Mouse (Mus musculus) urinary bladder, adult 2 months (tissue): ENCODE measurements around the gene Prpf8. TPM values are rescaled to one million over a fixed set of nuclear protein-coding genes. Genes with fewer than 3 reads are reported as not detected.

Experiments used
- DNase-seq: peaks from one replicate; pipeline ENCODE4 v3.0.0; 2022; ENCODE audit warnings: low spot score
- polyA plus RNA-seq: library from polyadenylated mRNA; depleted of rRNA; stranded (reverse); fragments of >200 nt; gene quantifications from 2 replicates; pipeline ENCODE4 v1.2.3, GENCODE M21; 2012

Prpf8 gene
- polyA plus RNA-seq, 1 experiment, result 75.7 TPM

- DNase-seq, result no peak
Observed at GRCm38 (mm10) chr11:75508162-75508561, 21.5 kb downstream of the Prpf8 start.

DNA sequence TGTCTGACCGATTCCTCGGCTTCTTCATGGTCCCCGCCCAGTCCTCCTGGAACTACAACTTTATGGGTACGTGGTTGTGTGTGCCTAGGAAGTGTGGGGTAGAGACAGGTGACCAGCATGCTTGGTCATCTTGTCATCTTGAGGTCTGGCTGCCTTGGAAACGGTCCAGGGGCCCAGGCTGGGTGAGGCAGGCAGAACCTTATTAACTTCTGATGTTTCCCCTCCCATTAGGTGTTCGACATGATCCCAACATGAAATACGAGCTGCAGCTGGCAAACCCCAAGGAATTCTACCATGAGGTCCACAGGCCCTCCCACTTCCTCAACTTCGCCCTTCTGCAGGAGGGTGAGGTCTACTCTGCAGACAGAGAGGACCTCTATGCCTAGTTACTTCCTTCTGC is 22.3 kb downstream of the Prpf8 start:
- DNase-seq, result no peak

DNA sequence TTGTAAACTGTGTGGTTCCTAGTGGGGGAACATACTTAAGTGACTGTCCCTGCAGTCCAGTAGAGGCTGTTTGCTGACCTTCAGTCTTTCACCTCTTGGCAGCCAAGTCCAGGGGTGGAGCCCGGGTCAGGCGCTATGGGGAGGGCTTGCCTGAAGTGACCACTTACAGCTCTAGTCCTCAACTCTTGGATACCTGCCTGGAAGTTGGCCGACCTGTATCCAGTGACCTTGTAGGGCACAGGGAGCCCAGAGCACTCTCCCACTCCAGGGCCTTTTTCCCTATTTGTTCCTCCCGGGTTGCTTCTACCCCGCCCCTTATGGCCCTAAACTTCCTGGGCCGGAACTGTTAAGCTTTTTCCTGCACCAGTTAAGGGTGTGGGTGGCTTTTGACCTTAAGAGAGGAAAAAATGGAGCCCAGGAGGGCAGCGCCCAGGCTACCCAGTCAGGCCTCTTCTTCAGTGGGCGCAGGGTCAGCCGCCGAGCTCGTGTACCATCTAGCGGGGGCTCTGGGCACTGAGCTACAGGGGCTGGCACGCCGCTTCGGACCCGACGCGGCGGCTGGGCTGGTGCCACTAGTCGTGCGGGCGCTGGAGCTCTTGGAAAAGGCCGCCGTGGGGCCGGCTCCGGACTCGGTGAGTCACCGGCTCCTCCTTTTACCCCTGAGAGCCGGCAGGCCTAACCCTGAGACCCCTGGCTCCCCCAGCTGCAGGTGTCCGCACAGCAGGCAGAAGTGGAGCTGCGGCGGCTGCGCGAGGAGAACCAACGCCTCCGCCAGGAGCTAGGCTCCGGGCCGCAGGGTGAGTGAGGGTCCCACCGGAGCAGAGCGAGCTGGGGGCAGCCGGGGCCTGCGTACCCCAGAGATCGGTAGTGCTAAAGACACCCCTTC is 23.4 kb downstream of the Prpf8 start, which contains the start of gene Rilp:
Rilp (plus strand) TSS at position 354 of the 886 bp plus-strand sequence.
- peak; percentile 82 for DNase-seq

DNA sequence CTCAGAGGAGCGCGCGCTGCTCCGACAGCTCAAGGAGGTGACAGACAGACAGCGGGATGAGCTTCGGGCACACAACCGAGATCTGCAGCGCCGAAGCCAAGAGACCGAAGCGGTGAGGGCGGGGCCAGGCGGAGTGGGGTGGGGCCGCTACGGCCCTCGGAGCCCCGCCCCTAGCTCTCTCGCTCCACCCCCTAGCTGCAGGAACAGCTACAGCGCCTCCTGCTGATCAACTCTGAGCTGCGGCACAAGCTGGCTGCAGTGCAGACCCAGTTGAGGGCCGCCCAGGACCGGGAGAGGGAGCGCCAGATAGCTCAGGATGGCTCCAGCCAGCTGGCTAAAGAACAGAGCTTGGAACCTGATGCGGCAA is 24.0 kb downstream of the Prpf8 start:
- no peak for DNase-seq

GRCm38 (mm10) chr11:75511213-75511612 is 24.6 kb downstream of the Prpf8 start:
- no peak for DNase-seq

DNA sequence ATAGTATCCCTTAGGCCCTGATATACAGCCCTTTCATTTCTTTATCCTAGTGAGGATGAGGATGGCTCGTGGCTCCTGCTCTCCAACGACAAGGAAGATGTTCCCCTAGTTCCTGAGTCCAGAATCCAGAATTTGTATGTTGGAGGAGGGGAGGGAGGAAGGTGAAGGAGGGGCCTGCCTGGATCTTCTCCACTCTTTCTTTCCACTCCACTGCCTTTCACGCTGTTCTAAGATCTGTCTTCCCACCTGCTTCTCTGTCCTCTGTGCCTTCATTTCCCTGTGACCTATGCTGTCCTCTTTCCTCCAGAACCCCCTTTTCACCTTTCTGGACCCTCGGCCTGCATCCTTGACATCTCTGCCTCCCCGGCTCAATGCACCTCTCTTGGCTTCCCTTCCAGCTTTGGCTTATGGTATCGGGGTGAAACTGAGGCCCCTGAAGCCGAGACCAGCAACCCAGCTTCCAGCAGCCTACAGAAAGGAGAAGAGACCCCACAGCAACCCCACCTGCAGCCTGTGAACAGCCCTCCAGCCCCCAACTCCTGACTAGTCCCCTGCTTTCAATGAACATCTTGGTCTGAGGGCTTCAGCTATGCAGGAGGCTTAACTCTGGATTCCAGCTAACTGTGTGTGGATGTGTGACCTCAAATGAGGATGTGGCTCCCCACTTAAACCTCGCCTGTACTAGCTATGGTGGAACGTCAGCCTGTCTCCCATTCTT is 25.8 kb downstream of the Prpf8 start:
- no peak for DNase-seq

DNA sequence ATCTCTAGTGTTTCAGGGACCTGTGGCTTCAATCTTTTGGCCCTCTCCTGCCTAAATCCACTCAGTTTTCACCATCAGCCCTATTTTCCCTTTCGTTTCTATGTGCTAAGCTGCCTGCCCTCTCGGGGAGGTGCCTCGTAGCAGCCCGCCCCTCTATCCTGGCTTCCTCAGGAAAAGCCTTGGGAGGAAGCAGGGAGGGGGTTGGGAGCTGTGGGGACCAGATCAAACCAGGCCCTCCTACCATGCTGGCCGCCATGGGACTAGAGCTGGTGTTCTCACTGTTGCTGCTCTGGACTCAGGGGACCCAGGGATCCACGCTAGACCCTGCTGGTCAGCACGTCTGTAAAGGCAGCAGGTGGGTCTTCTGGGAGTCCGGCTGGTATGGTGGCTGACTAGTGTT is 26.7 kb downstream of the Prpf8 start, which contains the start of gene Scarf1:
Scarf1 (plus strand) TSS at position 205 of the 400 bp plus-strand sequence.
- no peak for DNase-seq

DNA sequence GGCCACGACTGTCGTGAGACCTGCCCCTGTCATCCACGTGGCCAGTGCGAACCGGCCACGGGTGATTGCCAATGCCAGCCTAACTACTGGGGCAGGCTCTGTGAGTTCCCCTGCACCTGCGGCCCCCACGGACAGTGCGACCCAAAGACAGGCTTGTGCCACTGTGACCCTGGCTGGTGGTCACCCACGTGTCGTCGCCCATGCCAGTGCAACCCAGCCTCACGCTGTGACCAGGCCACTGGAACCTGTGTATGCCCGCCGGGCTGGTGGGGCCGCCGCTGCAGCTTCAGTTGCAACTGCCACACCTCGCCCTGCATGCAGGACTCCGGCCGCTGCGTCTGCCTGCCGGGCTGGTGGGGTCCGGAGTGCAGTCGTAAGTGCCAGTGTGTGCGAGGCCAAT is 28.6 kb downstream of the Prpf8 start:
- no peak for DNase-seq

GRCm38 (mm10) chr11:75519834-75520633 is 33.4 kb downstream of the Prpf8 start:
- DNase-seq, result no peak

DNA sequence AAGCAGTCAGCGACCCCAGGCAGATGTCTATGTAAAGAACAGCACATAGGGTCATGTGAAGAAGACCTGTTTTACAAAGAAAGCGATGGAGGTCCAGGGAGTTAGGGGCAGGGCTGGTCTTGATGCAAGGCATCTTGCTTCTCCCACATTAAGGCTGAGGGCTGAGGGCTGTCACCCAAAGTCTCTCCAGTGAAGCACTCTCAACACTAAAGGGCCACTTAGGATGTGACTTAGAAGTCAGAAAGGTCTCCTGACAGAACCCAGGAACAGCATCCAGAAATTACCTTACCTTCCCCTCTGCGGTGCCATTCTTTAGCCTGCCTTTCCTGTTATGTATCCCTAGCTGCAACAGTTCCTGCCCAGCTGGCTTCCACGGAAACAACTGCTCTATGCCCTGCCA is 35.0 kb downstream of the Prpf8 start:
- DNase-seq, result no peak

- DNase-seq, result no peak
Observed at GRCm38 (mm10) chr11:75522793-75523192, 36.2 kb downstream of the Prpf8 start.

GRCm38 (mm10) chr11:75525531-75526125 is 39.0 kb downstream of the Prpf8 start:
- no peak for DNase-seq

DNA sequence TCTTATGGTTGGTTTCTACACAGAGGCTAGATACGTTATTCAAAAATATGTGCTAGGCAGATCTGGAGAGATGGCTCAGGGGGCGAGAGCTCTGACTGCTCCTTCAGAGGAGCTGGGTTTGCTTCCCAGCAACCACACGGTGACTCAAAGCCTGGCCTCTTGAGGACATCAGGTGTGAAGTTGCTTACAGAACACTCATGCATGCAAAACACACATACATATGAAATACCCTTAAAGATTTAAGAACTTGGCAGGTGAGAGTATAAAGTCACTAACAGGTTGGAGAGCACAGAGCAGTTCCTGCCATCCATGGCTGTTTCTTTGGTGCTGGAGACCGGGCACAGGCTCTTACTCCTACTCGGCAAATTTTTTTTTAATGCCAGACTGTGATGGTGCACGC is 40.3 kb downstream of the Prpf8 start:
- DNase-seq, result no peak

DNA sequence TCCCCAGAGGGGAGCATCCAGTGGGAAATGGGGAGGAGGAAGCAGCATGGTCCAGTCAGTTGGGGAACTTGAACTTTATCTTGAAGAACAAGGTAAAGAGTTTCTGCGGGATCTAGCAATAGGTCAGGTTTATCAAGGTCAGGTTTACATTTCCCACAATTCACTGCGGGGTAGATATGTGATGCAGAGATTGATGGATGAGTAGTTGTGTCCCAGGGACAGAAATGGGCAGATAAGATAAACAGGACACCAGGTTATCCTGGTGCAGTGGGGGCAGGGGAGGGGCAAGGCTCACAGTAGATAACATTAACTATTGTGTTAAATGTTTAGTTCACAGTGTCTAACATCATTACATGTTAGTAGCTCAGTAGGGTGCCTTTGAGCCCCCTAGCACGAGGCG is 43.2 kb downstream of the Prpf8 start:
- no peak for DNase-seq

DNA sequence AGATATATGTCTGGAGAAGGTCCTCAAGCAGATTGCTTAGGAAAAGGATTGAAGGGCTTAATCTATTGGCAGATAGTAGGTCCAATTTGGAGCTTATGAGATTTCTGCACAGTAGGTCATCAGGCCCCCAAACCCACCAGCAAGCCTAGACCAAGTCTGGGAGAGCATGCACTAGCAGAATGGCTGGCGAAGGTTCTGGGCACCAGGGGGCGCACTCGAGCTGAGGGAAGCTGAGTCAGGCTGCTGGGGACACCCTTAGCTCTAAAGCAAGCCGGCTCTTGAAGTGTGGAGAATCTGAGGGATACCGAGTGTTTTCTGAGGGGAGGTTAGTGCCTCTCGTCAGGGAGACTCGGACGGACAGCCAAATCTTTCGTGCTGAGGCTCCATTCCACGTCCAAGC is 43.7 kb downstream of the Prpf8 start:
- DNase-seq, result peak; percentile 99

- no peak for DNase-seq
Observed at GRCm38 (mm10) chr11:75530845-75531373, 44.3 kb downstream of the Prpf8 start.

DNA sequence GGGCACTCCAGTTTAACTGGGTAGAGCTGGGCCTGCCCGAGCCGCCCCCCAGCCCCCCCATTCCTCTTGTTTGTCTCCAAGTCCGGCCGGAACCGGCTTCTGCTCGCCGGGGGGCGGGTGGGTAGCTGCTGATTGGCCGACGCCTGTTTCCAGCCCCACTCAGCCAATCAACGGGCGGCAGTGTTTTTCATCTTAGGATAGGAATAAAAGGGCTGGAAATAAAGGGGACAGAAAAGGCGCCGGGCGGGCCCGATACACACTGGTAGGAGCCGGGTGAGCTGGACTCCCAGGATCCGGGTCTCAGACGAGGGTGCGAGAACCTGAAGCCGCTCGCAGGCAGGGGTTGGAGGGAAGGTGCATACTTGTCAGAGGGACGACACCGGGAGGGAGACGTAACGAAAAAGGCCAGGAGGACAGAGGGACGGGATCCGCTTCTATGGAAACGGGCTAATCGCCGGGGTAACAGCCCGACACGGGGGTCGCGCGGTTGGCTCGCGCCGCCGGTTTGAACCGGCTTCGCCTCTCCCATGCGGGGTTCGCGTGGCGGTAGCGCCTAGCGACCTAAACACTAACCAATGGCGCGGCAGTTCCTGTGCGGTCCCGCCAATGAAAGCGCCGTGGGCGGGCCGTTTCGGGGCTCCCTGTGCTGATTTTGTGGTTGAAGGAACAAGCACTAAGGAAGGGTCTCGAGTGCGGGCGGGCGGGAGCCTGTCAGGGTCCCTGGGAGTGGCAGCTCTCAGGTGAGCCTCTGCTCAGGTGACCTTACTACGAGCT is 45.0 kb downstream of the Prpf8 start, which contains the start of gene Slc43a2:
Slc43a2 (plus strand) TSS at position 226 of the 774 bp plus-strand sequence.
- peak; percentile 83 for DNase-seq

DNA sequence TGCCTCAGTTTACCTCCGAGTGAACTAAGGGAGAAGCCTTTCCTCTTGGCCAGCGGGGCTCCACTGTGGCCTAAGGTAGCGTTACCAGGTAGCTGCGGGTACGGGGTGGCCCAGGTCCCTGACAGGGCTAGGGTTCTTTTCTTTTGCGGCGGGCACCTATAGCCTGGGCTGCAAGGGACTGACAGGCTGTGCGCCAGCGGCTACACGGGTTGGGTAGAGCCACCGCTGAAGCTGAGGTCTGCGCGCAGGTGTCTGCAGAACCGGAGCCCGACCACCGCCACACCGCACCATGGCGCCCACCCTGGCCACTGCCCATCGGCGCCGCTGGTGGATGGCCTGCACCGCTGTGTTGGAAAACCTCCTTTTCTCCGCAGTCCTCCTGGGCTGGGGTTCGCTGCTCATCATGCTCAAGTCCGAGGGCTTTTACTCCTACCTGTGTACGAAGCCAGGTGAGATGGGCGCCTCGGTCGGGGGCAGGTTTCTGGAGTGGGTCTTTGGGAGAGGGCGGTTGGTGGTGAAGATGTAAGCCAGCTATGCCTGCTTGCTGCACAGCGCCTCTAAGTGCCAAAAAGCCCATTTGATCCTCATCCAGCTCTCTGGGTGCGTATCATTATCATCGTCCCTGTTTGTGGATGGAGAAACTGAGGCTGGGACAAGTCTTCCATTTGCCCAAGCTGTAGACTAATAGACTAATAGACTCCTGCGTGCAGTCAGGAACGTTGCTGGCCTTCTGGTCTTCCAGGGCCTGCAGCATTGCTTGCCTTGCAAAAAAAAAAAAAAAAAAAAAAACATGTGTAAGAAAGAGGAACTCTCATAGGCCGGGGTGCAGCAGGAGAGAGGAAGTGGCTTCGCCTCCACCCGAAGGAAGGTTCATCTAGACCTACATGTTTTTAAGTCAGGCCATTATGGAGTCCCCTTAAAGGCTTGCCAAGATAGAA is 46.0 kb downstream of the Prpf8 start:
- no peak for DNase-seq

- DNase-seq, result no peak
Observed at GRCm38 (mm10) chr11:75533314-75534015, 46.8 kb downstream of the Prpf8 start.
